Mouse (Mus musculus) adrenal gland, postnatal 25 days (tissue): ENCODE results near the gene Vmn2r66. TPM values are rescaled to one million over a fixed set of nuclear protein-coding genes. Genes with fewer than 3 reads are reported as not detected.

Experiments
- DNase-seq: peaks from one replicate; pipeline ENCODE4 v3.0.0; 2021; ENCODE audit warnings: mixed read lengths
- long read RNA-seq: library from polyadenylated mRNA; stranded (forward); transcript quantifications from one replicate; pipeline ENCODE4 v2.0.0, GENCODE M21; 2021
- total RNA-seq: library from RNA; stranded (reverse); gene quantifications from 2 replicates; pipeline ENCODE4 v1.2.3, GENCODE M21; 2021

Gene Vmn2r66
- total RNA-seq: not detected in 2 replicates
- long read RNA-seq: 0 reads

DNA sequence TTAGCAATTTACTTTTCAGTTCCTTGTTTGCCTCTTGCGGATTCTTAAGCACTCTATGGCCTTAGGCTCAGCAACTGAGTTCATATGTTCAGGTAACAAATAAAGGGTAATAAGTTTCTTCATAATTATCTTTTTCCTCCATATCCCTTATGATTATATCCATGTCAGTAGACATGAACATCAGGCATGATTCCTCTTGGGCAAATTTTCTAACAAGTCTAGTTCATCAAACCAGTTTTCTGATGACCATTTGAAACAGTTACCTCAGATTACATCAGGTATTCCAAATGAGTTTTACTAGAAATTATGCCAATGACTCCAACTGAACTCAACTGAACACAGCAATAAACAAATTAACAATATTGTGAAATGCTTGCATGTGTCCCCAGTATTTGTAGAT, at the start of gene Vmn2r66:
Gene Vmn2r66 (minus strand): TSS at position 101 of the 400 bp plus-strand sequence.
- no peak for DNase-seq

- no peak for DNase-seq
These were observed 15.4 kb downstream of the Vmn2r66 start for GRCm38 (mm10) chr7:84996694-84997093.

- DNase-seq: no peak
These were observed 48.1 kb downstream of the Vmn2r66 start, which contains the start of gene Vmn2r65 for GRCm38 (mm10) chr7:84964015-84964414. Vmn2r65 (minus strand) TSS chr7:84964115.

Other genes starting within 250 kb of the Vmn2r66 start
- gene Olfr291, start 158.7 kb downstream of the Vmn2r66 start, total RNA-seq: not detected in 2 replicates
- not detected in 2 replicates for gene Vmn2r65, start 48.2 kb downstream of the Vmn2r66 start, total RNA-seq
- gene Vmn2r67, start 143.7 kb upstream of the Vmn2r66 start, total RNA-seq: not detected in 2 replicates
- gene Vmn2r68, start 225.5 kb upstream of the Vmn2r66 start, total RNA-seq: not detected in 2 replicates